30 mouse cellular contexts compared by ENCODE assay signal in the genomic region with DNA sequence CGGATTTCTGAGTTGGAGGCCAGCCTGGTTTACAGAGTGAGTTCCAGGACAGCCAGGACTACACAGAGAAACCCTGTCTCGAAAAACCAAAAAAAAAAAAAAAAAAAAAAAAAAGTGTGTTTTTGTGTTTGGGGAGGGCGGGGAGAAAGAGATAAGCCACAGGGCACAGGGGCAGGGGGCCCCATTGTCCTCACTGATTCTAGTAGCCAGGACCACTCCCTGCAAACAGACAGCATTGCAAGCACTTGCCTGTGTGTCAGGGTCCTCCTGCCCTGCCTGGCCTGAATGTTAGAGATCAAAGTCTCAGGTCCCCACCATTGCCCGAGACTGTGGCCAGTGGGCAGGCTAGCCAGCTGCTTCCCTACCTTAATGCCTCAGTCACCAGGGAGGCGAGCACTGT. TPM values are rescaled to one million over a fixed set of nuclear protein-coding genes. Genes with fewer than 3 reads are reported as not detected.
DNase-seq lines count a peak whose midpoint lies in the region; ATAC-seq and TF ChIP-seq lines count a peak whose summit lies in the region.
"Had no signal": no experiment of that assay in that cellular context is flagged by ENCODE, and none has a peak within 500 bp of the region (broad histone marks: within the 10 kb centered on the region; RNA-seq: fewer than 3 reads in every experiment).

No protein-coding gene starts in this region.

- 70% methylated on average over 4 of the region's 5 CpGs for WGBS in liver, postnatal 0 days (ENCODE audit: insufficient replicate concordance)
- 38% methylated on average over 3 of the region's 5 CpGs for WGBS in liver, embryonic 12.5 days (ENCODE audit: insufficient replicate concordance)

- no peak overlapping the region for H3K4me2 ChIP-seq in liver, postnatal 0 days (ENCODE audit: low read depth, low read length)
- peak overlapping the region; percentile 39 for H3K4me2 ChIP-seq in liver, embryonic 12.5 days
- H3K4me2 ChIP-seq: embryonic facial prominence, embryonic 13.5 days; forebrain, embryonic 12.5 days; forebrain, embryonic 15.5 days; hindbrain, embryonic 12.5 days; hindbrain, embryonic 15.5 days had no signal

- H3K9ac ChIP-seq in liver, postnatal 0 days (replicated peaks), result no peak overlapping the region
- 0 out of 2 replicates have a peak overlapping the region, but pooled peaks have one; percentile 7 for H3K9ac ChIP-seq in ES-E14 (ENCODE audit: insufficient read depth, low read depth, low read length, poor library complexity, severe bottlenecking)
- H3K9ac ChIP-seq in liver, embryonic 12.5 days, result no peak overlapping the region
- H3K9ac ChIP-seq: embryonic facial prominence, embryonic 13.5 days; forebrain, embryonic 12.5 days; forebrain, embryonic 15.5 days; hindbrain, embryonic 12.5 days; hindbrain, embryonic 15.5 days had no signal

- H3K9me3 ChIP-seq in liver, postnatal 0 days (ENCODE audit: low read length), result no peaks in the 10 kb centered on the region
- H3K9me3 ChIP-seq in ES-E14 (ENCODE audit: control insufficient read depth, insufficient read depth, low read depth, low read length), result no peaks in the 10 kb centered on the region
- no peaks in the 10 kb centered on the region for H3K9me3 ChIP-seq in liver, embryonic 12.5 days (replicated peaks)
- H3K9me3 ChIP-seq: embryonic facial prominence, embryonic 10.5 days; embryonic facial prominence, embryonic 13.5 days; forebrain, embryonic 12.5 days; forebrain, embryonic 15.5 days; hindbrain, embryonic 12.5 days; hindbrain, embryonic 15.5 days had no signal

- H3K27ac ChIP-seq in liver, postnatal 0 days (ENCODE audit: low read depth), result no peak overlapping the region
- no peak overlapping the region for H3K27ac ChIP-seq in ES-E14 (ENCODE audit: insufficient read depth, low read depth, low read length, poor library complexity, severe bottlenecking)
- 0 out of 2 replicates have a peak overlapping the region, but pooled peaks have one; percentile 7 for H3K27ac ChIP-seq in liver, embryonic 12.5 days
- H3K27ac ChIP-seq: embryonic facial prominence, embryonic 10.5 days; embryonic facial prominence, embryonic 13.5 days; forebrain, embryonic 12.5 days; forebrain, embryonic 15.5 days; hindbrain, embryonic 12.5 days; hindbrain, embryonic 15.5 days had no signal

- peaks cover 5% of the 10 kb centered on the region for H3K36me3 ChIP-seq in liver, postnatal 0 days (replicated peaks; ENCODE audit: insufficient read depth, low read length)
- H3K36me3 ChIP-seq in ES-E14 (ENCODE audit: control insufficient read depth, insufficient read depth, low read length, poor library complexity, severe bottlenecking), result peaks cover 11% of the 10 kb centered on the region
- peaks cover 19% of the 10 kb centered on the region for H3K36me3 ChIP-seq in liver, embryonic 12.5 days

- no peak for TF ChIP-seq CTCF in liver, postnatal 0 days (IDR thresholded peaks at IDR 0.05; ENCODE audit: low read depth)

- in situ Hi-C loops in ES-E14 (cut with MboI; ENCODE audit: low sequenced_read_pairs in 2 of 2, unreplicated experiment in 2 of 2), result no loop called here

- DNase-seq in liver (peak; percentile 17), ES-E14 (ENCODE audit: low read depth, low spot score) (no peak)
- DNase-seq in liver, postnatal 0 days, result no peak
- DNase-seq in thymus, postnatal 10 days (ENCODE audit: low spot score in 2 of 2), result no peak
- DNase-seq in left cerebral cortex, postnatal 10 days (ENCODE audit: extremely low spot score in 1 of 2, low spot score in 2 of 2), result no peak
- DNase-seq in ovary, adult 18-20 months (ENCODE audit: low spot score), result no peak
- DNase-seq: adrenal gland, adult 8-10 months; adrenal gland, postnatal 25 days; cerebellum, adult 11-12 months; cerebellum, adult 8-10 months; cerebellum, postnatal 10 days; cerebellum, postnatal 36 days; embryo, embryonic 11 days; gastrocnemius, postnatal 25 days; heart, adult 18-20 months had no signal

- no peak for ATAC-seq in liver, postnatal 0 days
- peak; percentile 40 for ATAC-seq in liver, embryonic 12.5 days
- ATAC-seq: activated CD4-positive, CD25-positive, alpha-beta regulatory T cell, adult 4 months; CD4-positive, CD25-positive, alpha-beta regulatory T cell, adult 4 months; forebrain, embryonic 15.5 days had no signal

- intact Hi-C loops in left cerebral cortex, postnatal 10 days (cut with DNase I), result no loop called here

- no peaks in the 10 kb centered on the region for H3K27me3 ChIP-seq in liver, postnatal 0 days (ENCODE audit: insufficient read depth, low read length)
- H3K27me3 ChIP-seq in liver, embryonic 12.5 days (replicated peaks), result no peaks in the 10 kb centered on the region
- H3K27me3 ChIP-seq: embryonic facial prominence, embryonic 13.5 days; forebrain, embryonic 12.5 days; forebrain, embryonic 15.5 days; hindbrain, embryonic 12.5 days; hindbrain, embryonic 15.5 days had no signal

- H3K4me3 ChIP-seq in liver, postnatal 0 days (ENCODE audit: low read depth, low read length), result no peak overlapping the region
- H3K4me3 ChIP-seq in ES-E14 (ENCODE audit: insufficient read depth in 1 of 2, low read depth in 1 of 2, low read length in 2 of 2, poor library complexity in 1 of 2, severe bottlenecking in 1 of 2), result no peak overlapping the region; a peak in 1 of 4 replicates
- no peak overlapping the region for H3K4me3 ChIP-seq in liver, embryonic 12.5 days
- H3K4me3 ChIP-seq: embryonic facial prominence, embryonic 10.5 days; embryonic facial prominence, embryonic 13.5 days; erythroblast, embryonic 14.5 days; forebrain, embryonic 12.5 days; forebrain, embryonic 15.5 days; hindbrain, embryonic 12.5 days; hindbrain, embryonic 15.5 days had no signal

- H3K4me1 ChIP-seq in liver, postnatal 0 days (ENCODE audit: insufficient read depth), result no peaks in the 10 kb centered on the region
- H3K4me1 ChIP-seq in ES-E14 (ENCODE audit: control insufficient read depth in 2 of 2, insufficient read depth in 2 of 2, low read length in 2 of 2, poor library complexity in 1 of 2), result peaks cover 2 to 6% of the 10 kb centered on the region in 2 experiments; a peak in 3 of 4 replicates
- peaks cover 23% of the 10 kb centered on the region for H3K4me1 ChIP-seq in liver, embryonic 12.5 days
- H3K4me1 ChIP-seq: forebrain, embryonic 12.5 days; forebrain, embryonic 15.5 days; hindbrain, embryonic 15.5 days had no signal

- no peak for TF ChIP-seq EP300 in liver, postnatal 0 days (IDR thresholded peaks at IDR 0.05; ENCODE audit: low read depth)

TF ChIP-seq in ES-E14, 5 proteins besides CTCF, POLR2A, EP300 and RAD21:
- TF ChIP-seq HCFC1 (IDR thresholded peaks at IDR 0.05; ENCODE audit: borderline replicate concordance, insufficient read depth, low read length) (no peak), ZNF384 (IDR thresholded peaks at IDR 0.05; ENCODE audit: low read depth, low read length) (peak; percentile 60; the same call in 1 of the 2 replicates), CHD2 (IDR thresholded peaks at IDR 0.05; ENCODE audit: low read depth, low read length) (no peak), MAFK (IDR thresholded peaks at IDR 0.05; ENCODE audit: insufficient read depth, low read depth, low read length) (no peak), ZC3H11A (IDR thresholded peaks at IDR 0.05; ENCODE audit: borderline replicate concordance, low read depth, low read length) (no peak)

RNA-seq across cellular contexts. Expression of a gene that starts 11.6 kb away (rescaled TPM):
- polyA plus RNA-seq in liver, postnatal 0 days (2015; fragmentation: Nextera tagmentation; extraction: Ambion mirVana), result 44.1 and 47.2 TPM in 2 replicates
- total RNA-seq in ES-E14 (2012; rRNA removed), result 41.2 and 46.0 TPM in 2 replicates
- 67.0 and 68.7 TPM in 2 replicates for polyA plus RNA-seq in liver, embryonic 12.5 days (2016; fragmentation: Nextera tagmentation; extraction: Ambion mirVana)
- total RNA-seq in left cerebral cortex, postnatal 10 days (2021), result 10 to 100 TPM; 77.5 to 84.5 TPM

RNA-seq across cellular contexts. Expression of a gene that starts 12.6 kb away (rescaled TPM):
- 7.6 and 8.8 TPM in 2 replicates for polyA plus RNA-seq in liver, postnatal 0 days (2015; fragmentation: Nextera tagmentation; extraction: Ambion mirVana)
- 155 and 201 TPM in 2 replicates for total RNA-seq in ES-E14 (2012; rRNA removed)
- 17.3 and 22.1 TPM in 2 replicates for polyA plus RNA-seq in liver, embryonic 12.5 days (2016; fragmentation: Nextera tagmentation; extraction: Ambion mirVana)
- 10 to 100 TPM; 32.5 to 39.6 TPM for total RNA-seq in left cerebral cortex, postnatal 10 days (2021)

RNA-seq across cellular contexts. Expression of a gene that starts 26.7 kb away (rescaled TPM):
- polyA plus RNA-seq in liver, postnatal 0 days (2015; fragmentation: Nextera tagmentation; extraction: Ambion mirVana), result not detected in 2 replicates
- total RNA-seq in ES-E14 (2012; rRNA removed), result 32.2 and 45.6 TPM in 2 replicates
- polyA plus RNA-seq in liver, embryonic 12.5 days (2016; fragmentation: Nextera tagmentation; extraction: Ambion mirVana), result not detected in 2 replicates
- 100 to 1,000 TPM; 200 to 207 TPM for total RNA-seq in left cerebral cortex, postnatal 10 days (2021)
- total RNA-seq: gastrocnemius, adult 8-10 months; gastrocnemius, postnatal 25 days; heart, adult 18-20 months; heart, postnatal 25 days had no signal
- polyA plus RNA-seq: activated CD4-positive, CD25-positive, alpha-beta regulatory T cell, adult 4 months; CD4-positive, CD25-positive, alpha-beta regulatory T cell, adult 4 months; gonadal fat pad, adult 2 months; heart, embryonic 14.5 days; heart, postnatal 0 days had no signal

RNA-seq across cellular contexts. Expression of a gene that starts 33.0 kb away (rescaled TPM):
- 6.7 and 7.0 TPM in 2 replicates for polyA plus RNA-seq in liver, postnatal 0 days (2015; fragmentation: Nextera tagmentation; extraction: Ambion mirVana)
- total RNA-seq in ES-E14 (2012; rRNA removed), result 0.94 and 1.4 TPM in 2 replicates
- polyA plus RNA-seq in liver, embryonic 12.5 days (2016; fragmentation: Nextera tagmentation; extraction: Ambion mirVana), result 2.2 TPM in 2 replicates
- total RNA-seq in left cerebral cortex, postnatal 10 days (2021), result not detected
- polyA plus RNA-seq: activated CD4-positive, CD25-positive, alpha-beta regulatory T cell, adult 4 months had no signal

RNA-seq across cellular contexts. Expression of a gene that starts 46.4 kb away (rescaled TPM):
- 173 and 176 TPM in 2 replicates for polyA plus RNA-seq in liver, postnatal 0 days (2015; fragmentation: Nextera tagmentation; extraction: Ambion mirVana)
- total RNA-seq in ES-E14 (2012; rRNA removed), result 106 and 114 TPM in 2 replicates
- 210 and 211 TPM in 2 replicates for polyA plus RNA-seq in liver, embryonic 12.5 days (2016; fragmentation: Nextera tagmentation; extraction: Ambion mirVana)
- 100 to 1,000 TPM; 226 to 227 TPM for total RNA-seq in left cerebral cortex, postnatal 10 days (2021)
